Mouse (Mus musculus) frontal cortex, postnatal 14 days (tissue): Measurements from ENCODE around the gene Tom1.

Experiments
- DNase-seq, 2 experiments: peaks; one replicate each; pipeline ENCODE4 v3.0.0; 2022; ENCODE audit warnings: low spot score in 2 of 2

Tom1 gene

DNA sequence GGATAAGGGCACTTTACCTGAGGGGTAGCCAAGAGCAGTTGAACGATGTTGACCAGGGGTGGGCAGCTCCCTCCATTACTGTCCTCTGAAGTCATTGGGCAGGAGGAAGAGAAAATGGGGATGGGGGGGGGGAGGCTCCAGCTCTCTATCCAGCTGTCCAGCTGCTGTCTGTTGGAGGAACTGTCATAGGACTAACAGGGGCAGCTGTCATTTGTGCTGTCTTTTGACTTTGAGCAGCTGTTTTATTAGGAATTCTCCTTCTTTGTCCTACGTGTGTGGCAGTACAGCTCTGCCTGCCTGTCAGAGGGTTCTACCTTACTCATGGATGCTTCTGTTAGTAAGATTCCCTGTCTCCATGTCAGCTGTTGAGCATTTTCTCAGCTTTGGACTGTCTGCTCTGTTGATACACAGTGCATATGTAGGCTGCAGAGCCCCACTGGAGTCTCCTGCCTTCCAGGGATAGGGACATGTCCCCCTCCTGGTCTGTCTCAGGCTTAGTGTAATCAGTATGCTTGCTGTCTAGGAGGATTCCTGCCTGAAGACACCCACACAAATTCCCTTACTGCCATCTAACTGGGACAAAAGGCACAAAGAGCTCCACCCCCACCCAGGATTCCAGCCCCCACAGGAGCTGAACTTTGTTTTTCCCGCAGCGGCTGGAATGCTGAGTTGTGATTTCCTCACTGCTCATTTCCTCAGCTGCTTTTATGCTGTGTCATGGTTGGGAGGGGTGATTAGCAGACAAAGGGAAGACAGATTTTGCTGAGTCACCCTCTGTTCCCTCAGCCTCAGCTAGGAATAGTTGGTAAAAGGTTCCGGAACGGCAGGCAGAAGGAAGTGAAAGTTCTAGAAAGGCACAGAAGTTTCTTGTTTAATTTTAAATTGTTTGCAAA is 55.7 kb downstream of the Tom1 start:
- peak; percentile 64 to 69 for DNase-seq

GRCm38 (mm10) chr8:75090781-75091365 is 57.4 kb downstream of the Tom1 start:
- no peak for DNase-seq

DNA sequence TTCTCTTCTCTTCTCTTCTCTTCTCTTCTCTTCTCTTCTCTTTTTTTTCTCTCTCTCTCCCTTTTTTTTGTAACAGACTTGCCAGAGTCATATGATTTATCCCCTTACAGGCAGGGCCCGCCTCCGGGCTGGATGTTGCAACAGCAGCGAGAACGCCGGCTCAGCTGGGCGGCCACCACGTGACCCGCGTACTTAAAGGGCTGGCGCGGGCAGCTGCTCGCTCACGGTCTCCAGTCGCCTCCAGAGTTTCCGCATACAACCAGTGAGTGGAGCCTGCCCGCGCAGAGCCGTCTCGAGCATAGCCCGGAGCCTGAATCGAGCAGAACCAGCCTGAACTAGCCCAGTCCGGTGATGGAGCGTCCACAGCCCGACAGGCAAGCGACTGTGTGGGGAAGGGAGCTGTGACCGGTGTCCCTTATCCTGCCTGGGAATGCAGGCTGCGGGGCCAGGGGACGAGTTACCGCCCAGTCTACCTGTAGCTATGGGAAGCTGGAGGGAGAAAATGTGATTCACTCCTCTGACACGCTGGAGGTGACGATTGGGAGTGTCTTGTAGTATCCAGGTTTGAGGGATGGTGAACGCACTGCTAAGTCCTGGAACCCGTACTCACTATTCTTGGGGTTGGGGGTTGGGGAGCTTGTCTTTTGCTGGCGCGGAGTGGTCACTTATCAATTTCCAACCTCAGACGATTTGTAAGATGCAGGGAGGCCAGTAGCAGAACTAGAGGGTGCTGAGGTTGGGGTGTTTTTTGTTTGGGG is 60.1 kb downstream of the Tom1 start, which contains the start of gene Hmox1:
Gene Hmox1 (plus strand): TSS at position 223 of the 758 bp plus-strand sequence.
- DNase-seq = peak; percentile 76 to 77

- DNase-seq = no peak
Measured at GRCm38 (mm10) chr8:75102956-75103355, 69.5 kb downstream of the Tom1 start.

DNA sequence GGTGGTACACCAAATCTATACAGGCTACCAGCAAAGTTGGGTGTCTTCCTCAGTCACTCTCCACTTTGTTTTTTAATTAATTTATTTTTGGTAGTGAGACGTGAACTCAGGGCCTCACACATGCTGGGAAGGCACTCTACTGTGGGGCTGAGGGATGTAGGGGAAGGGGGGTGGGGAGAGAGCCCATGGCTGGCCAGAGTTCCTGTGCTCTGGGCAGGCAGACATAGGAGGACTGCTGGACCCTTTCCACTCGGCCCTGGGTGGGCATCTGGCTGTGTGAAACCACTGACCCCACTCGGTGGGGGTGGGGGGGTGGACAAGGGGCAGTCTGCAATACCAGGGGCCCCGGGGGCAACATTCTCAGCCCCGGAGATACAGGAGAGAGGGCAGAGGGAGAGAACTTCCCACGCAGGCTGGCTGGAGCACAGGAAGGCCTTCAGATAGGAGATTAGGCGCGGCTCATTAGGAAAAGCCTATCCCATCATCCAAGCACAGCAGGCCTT is 69.9 kb downstream of the Tom1 start:
- no peak for DNase-seq

DNA sequence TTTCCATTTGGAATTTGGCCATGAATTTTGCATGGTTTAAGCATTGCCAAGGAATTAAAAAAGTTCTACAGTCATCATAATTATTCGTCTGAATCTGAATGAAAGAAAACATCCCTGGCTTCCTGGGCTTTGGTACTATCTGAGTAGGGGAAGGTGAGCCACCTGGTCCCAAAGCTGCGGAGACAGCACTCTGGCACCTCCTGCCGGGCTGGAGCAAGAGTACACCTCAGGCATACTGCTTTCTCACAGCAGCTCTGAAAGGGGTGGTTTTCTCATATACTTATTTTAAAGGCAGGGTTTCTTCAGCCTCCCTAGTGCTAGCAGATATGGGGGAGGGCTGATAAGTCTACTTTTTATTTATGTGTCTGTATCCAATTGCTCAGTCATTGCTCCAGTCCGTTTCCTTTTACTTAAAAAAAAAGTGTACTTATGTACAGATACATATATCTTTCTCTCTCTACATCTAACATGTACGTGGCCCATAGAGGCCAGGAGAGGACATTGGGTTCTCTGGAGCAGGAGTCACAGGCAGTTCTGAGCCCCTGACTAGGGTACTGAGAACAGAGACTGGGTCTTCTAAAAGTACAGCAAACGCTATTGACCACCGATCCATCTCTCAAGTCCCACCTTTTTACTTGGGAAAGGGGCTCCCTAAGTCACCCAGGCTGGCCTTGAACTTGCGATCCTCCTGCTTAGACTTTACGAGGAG is 75.2 kb downstream of the Tom1 start:
- DNase-seq = peak; percentile 49 to 64

GRCm38 (mm10) chr8:75109236-75109967 is 75.9 kb downstream of the Tom1 start, which contains the start of gene Mcm5:
Mcm5 (plus strand) TSS chr8:75109569.
- DNase-seq = peak; percentile 99

GRCm38 (mm10) chr8:75110093-75110492 is 76.6 kb downstream of the Tom1 start:
- no peak for DNase-seq

DNA sequence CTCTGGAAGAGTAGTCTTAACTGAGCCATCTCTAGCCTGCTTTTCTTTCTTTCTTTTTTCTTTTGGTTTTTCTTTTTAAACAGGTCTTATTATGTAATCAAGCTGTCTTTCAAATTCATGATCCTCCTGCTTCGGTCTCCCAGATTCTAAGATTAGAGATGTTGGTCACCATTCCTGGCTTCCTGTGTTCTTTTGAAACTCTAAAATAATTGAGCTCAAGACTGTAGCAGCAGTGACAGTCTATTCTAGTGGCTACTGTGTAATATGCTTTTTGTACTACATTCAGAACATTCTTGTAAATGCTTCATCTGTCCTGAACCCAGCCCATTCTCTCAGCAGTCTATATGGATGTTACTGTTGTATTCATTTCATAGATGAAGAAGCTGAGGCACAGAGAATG is 85.0 kb downstream of the Tom1 start:
- no peak for DNase-seq

- DNase-seq = no peak
Measured at GRCm38 (mm10) chr8:75119287-75119686, 85.8 kb downstream of the Tom1 start.
